Mouse (Mus musculus) cerebellum, postnatal 14 days (tissue): ENCODE measurements around the gene Camta1.

Experiments used
- DNase-seq, 2 experiments: peaks; one replicate each; pipeline ENCODE4 v3.0.0; 2021; ENCODE audit warnings: mixed read lengths in 2 of 2

Gene Camta1

DNA sequence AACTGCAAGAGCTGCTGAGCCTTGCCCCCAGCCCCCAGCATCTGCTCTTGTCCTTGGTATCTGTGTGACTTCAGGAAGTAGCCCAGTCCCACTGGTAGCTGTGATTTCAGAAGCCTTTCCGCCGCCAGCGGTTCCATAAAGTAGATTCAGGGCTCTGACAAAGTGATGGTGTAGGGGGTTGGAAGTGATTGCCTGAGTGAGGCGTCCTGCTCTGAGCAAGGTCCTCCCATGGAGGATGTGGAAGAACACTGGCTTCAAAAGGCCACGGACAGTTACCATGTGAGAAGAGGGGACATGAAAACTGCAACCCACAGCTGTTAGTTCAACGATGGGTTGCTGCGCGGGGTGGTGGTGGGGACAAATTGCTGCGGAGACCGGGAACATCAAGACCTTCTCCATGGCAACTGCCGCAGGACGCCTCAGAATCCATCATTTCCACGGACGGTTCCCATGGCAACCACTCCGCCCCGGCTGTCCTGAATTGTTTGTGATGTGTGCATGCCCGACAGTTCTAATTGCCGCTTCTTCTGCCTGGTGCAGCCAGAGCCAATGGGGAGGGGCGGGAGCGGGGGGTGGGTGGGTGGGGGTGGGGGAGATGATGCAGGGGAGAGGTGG, 721.2 kb downstream of the Camta1 start:
- peak; percentile 88 to 91 for DNase-seq

DNA sequence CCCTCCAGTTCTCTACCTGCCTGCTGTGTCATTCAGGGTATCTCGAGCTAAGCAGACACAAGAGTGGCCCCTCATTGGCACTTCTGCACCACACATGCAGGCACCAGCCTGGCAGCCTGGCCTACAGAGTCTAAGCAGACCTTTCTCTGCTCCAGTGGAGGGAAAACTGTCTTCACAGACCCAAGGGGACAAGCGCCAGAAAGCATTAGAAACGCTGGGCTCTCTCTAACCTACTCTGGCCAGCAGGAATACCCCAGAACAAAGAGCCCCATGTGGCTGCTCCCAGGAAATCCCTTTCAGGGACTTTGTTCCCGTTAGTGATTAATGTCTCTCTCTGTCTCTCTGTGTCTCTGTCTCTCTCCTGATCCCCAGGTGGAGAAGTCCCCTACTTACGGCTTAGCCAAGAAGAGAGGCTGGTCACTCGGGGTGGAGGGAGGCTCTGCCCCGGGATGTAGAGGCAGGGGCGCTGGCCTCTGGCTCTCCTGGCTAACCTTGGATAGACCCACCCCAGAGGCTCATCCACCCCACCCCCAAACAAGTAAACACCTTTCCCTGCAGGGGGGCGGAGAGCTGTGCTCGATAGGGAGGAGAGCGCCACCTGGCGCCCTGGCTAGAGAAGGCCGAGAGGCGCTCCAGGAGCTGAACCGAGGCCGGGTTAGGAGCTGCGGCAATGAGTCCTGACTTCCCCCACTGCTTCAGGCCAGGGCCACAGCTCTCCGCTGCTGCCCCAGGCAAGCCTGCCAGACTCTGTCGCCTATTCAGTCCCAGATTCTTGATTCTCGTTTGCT, 722.4 kb downstream of the Camta1 start:
- peak; percentile 95 to 98 for DNase-seq

- no peak for DNase-seq
These were observed 723.1 kb downstream of the Camta1 start for GRCm38 (mm10) chr4:151138586-151138985.

DNA sequence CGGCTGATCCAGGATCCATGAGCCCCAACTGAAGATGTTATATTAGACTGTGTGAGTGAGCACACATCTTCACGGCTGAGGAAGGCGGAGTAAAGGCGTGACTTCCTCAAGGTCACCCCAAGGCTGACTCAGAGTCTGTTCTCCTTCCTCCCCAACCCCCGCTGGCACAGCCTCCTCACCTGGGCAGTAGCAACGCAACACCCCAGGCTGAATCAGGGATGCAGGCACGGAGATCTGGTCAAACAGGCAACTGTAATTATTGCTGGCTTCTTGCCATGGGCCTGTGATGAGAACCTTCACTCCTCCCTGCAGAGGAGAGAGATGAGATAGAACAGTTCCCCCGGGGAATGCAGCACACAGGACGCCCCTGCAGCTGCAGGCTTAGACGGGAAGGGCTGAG, 723.5 kb downstream of the Camta1 start:
- peak in 1 of 2 experiments; percentile 56 for DNase-seq

DNA sequence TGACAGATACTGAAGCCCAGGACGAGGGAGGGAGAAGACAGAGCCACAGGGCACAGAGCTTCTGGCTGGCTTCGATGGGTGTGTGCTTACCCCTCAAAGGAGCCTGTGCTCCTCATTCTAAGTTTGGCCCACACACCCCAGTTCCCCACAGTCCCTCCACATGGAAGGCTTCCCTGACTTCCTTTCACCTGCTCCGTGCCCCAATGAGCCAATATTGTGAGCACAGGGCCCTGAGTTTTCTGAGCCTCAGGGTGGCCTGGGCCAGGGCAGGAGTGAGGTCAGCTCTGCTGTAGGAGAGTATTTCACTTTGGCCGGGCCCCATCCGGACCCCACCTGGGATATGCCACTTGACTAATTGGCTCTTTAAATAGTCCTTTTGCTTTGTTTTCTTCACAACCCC, 724.0 kb downstream of the Camta1 start:
- DNase-seq, result no peak

- DNase-seq, result no peak
These were observed 726.2 kb downstream of the Camta1 start for GRCm38 (mm10) chr4:151135491-151135890.

DNA sequence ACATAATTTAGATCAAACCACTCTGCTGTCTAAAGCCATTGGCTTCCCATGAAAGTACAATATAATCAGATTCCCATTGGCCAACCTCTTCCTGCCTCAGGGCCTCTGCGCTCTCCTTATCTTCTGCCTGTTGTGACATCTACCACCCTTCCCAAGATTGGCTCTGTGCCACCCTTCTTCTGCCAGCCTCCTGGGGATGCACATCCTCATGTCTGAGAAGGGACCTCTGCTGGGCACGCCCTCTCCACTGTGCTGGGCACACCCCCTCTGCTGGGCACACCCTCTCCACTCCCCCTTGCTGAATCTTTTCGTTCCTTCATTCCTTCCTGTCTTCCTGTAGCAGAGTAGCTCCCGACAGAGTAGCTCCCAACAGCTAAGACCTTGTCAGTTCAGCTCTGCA, 727.9 kb downstream of the Camta1 start:
- DNase-seq, result peak in 1 of 2 experiments; percentile 37

GRCm38 (mm10) chr4:151132493-151132892, 729.2 kb downstream of the Camta1 start:
- DNase-seq, result no peak

DNA sequence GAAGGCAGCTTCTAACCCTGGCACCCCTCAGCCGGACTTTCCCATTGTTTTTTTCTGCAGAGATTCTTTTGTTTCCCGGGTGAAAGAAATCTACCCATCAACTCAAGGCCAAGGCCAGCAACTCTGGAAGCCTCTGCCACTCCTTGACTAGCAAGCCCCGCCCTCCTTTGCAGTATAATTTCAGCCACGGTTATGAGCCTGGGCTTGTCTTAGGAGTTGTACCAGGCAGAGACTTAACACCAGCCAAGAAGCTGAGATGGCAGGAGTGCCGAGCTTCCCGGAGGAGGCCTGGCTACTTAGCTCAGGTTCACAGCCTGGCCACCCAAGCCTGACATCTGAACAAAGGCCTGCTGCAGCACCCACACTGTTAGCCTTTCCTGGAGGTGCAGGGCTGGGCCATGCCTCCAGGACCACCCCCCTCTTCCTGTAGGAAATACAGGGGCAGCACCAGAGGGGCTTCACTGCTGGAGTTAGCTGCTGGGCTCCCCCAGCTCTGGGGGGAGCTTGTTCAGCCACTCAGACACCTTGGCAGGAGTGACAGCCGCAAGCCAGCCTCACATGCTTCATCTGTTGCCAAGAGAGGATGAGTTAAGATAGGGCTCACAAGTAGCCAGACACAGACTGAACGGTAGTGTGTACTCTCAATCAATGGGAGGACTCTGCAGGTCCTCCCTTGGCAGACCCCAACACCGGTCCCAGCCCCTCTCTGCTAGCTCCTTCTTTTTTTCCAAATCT, 730.8 kb downstream of the Camta1 start:
- DNase-seq, result no peak

GRCm38 (mm10) chr4:151129725-151130557, 731.7 kb downstream of the Camta1 start:
- no peak for DNase-seq

DNA sequence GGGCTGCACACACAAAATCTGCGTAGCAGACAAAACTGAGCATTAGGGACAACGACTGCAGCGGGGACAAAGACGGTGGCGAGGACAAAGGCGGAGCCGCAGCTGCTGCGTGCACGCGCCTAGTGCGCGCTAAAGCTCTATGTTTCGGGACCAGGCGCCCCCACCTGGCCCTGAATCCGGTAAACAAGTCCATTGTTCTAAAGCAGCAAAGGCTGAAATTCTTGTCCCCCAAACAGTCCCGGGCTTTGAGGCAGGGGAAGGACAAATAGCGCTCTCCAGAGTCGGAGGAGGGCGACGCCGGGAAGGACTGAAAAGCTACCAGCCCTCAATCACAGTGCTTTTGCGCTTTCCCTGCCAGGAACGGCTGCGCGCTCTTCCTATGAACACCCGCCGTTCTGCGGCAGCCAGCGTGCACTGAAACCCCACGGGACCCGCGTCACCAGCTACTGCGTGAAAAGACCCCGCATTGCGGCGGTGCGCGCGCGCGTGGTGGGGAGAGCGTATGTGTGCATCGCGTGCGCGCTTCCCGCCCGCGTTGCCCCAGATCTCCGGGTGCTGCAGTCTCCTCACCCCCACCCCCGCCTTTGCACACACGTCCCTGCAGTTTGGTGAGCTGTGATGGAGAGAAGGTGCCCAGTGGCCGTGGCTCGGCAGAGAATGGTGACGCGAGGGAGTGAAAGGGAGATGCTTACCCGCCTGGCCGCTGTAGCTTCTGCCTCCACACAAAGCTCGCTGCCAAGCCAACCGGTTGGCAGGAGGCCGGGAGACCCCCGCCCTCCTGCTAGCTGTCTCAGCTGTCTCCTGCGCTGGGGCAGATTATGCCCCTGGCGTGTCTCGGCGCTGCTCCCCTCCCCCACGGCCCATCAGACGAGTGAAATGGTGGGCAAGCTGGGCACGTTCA, 732.8 kb downstream of the Camta1 start:
- DNase-seq, result peak; percentile 93 to 94

GRCm38 (mm10) chr4:151127636-151128548, 733.8 kb downstream of the Camta1 start:
- peak in 1 of 2 experiments; percentile 38 for DNase-seq

GRCm38 (mm10) chr4:151118883-151119282, 742.8 kb downstream of the Camta1 start:
- no peak for DNase-seq

DNA sequence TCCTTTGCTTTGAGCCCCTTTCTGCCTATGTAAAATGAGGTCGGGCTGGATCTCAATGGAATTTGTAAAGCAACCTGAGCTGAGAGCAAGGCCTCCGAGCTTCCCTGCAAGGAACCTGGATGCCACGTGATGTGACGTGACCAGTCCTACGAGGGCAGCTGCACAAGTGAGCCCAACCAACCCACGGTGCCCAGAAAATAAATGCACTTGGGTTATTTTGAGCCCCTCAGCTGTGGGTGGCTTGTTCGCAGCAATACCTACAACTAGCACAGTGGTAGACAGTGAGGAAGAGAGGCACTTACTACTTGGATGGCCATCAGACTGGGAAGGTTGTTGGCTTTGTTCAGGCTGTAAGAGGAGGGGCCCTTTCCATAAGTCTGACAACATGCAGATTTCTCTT, 747.1 kb downstream of the Camta1 start:
- DNase-seq, result no peak

DNA sequence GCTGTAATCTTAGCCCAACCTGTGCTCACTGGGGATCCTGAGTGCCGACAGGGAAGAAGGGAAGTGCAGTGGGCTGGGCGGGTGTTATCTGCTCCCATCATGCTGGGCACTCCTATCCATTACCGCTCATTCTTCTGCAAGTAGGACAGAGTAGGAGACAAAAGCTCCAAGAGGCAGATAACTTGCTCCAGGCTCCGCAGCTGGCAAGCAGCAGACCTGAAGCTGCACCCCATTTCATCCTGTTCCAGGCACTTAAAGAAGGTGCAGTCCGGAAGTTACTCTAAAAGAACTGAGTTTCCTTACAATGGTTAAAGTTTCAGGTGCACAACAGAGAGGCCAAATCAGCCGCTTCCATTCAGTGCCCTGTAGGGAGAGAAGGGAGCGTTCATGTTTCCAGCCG, 750.5 kb downstream of the Camta1 start:
- no peak for DNase-seq

GRCm38 (mm10) chr4:151108834-151109241, 752.8 kb downstream of the Camta1 start:
- peak in 1 of 2 experiments; percentile 40 for DNase-seq

DNA sequence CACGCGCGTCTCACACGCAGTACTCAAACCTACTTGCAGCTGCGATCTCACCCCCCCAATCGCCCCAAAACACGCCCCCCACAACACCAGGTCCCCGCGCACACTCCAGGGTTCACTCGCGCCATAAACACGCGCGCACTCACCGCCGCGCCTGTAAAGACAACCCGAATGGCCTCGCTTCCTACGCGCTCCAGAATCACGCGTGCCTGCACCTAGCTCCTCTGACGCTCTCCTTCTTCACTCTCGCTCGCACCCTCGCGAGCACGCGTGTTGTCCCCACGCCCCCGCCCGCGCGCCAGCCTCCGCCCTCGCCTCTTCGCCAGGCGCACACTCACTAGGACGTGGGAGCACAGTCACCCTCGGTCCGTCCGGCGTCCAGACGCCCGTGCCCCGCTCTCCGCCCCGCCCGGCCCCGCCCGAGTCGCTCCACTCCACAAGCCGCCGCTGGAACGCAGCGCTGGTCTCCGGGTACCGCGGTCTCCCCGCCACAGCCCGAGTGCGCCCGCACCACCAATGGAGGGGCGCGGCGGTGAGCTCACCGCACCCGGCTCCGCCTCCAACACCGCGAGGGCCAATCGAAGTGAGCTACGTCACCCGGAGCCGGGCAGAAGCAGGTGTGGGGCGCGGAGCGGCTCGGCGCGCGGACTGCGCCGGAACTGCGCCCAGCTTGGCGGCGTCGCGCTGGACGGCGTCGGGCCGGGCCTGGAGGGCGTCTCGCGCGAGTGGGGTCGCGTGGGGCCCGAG, 753.5 kb downstream of the Camta1 start:
- DNase-seq, result peak; percentile 96 to 97

- DNase-seq, result peak; percentile 76 to 82
These were observed 754.3 kb downstream of the Camta1 start for GRCm38 (mm10) chr4:151107131-151108001.

DNA sequence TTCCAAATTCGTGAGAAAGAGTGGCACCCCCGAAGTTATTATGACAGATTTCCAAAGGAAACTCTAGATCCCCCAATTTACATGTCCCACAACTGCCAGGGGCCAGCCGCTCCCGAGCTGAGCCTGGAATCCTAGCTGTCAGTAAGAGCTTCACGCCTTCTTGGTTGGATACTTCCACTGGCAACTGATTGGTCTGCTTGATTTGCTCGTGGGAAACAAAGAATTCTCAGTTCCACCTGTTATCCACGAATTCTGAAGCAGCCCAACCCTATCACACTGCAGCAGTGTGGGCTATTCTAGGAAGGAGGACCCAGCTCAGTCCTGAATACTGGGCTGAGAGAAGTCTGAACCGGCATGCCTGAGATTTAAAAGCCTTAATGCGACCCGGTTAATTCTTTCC, 755.2 kb downstream of the Camta1 start:
- DNase-seq, result peak; percentile 27 to 41
